In the genomic region with DNA sequence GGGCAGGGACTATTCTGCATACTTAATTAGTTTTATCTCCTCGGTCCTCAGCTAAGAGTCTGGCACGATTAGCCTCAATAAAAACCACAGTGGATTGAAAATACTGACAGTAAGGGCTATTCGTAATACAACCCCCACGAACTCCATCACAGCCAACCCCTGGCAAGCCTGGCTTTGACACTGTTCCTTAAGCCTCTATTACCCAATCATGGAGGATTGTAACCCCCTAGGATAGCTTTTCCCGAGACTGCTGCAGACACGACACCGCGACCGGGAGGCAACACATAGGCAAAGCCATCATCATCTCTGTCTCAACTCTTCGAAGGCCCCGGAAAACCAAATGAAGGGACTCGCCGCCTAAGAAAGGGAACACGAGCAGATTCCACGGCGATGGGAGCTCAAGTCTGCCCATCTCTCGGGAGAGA, we compare ENCODE assay signal across 8 mouse cellular contexts. TPM values are rescaled to one million over a fixed set of nuclear protein-coding genes. Genes with fewer than 3 reads are reported as not detected.
A peak's percentile ranks its signal among the peaks of the same experiment; 100 is the strongest.
DNase-seq lines count a peak whose midpoint lies in the region; ATAC-seq and TF ChIP-seq lines count a peak whose summit lies in the region.

No protein-coding gene starts in this region.

- H3K27me3 ChIP-seq in lung, embryonic 14.5 days (ENCODE audit: insufficient read depth, low read length) = no peaks in the 10 kb centered on the region
- H3K27me3 ChIP-seq in hindbrain, embryonic 13.5 days = 0 out of 2 replicates have a peak, but pooled peaks cover 3% of the 10 kb centered on the region

- H3K4me3 ChIP-seq in lung, embryonic 14.5 days (ENCODE audit: low read depth, low read length) = peak overlapping the region; percentile 95
- H3K4me3 ChIP-seq in hindbrain, embryonic 13.5 days = peak overlapping the region; percentile 95

- H3K9ac ChIP-seq in lung, embryonic 14.5 days = peak overlapping the region; percentile 94
- H3K9ac ChIP-seq in hindbrain, embryonic 13.5 days = peak overlapping the region; percentile 93

- no peak for TF ChIP-seq CTCF in lung, embryonic 14.5 days (IDR thresholded peaks at IDR 0.05; ENCODE audit: low read depth)

- peaks cover 9% of the 10 kb centered on the region; the same call in 1 of the 2 replicates for H3K4me1 ChIP-seq in lung, embryonic 14.5 days (ENCODE audit: insufficient read depth)
- H3K4me1 ChIP-seq in hindbrain, embryonic 13.5 days (replicated peaks) = peaks cover 23% of the 10 kb centered on the region

- H3K4me2 ChIP-seq in lung, embryonic 14.5 days = peak overlapping the region; percentile 87
- peak overlapping the region; percentile 83 for H3K4me2 ChIP-seq in hindbrain, embryonic 13.5 days

- peak overlapping the region; percentile 96 for H3K27ac ChIP-seq in lung, embryonic 14.5 days (ENCODE audit: low read depth)
- H3K27ac ChIP-seq in hindbrain, embryonic 13.5 days = peak overlapping the region; percentile 96

- peaks cover 27% of the 10 kb centered on the region for H3K36me3 ChIP-seq in lung, embryonic 14.5 days (ENCODE audit: insufficient read depth)
- peaks cover 17% of the 10 kb centered on the region for H3K36me3 ChIP-seq in hindbrain, embryonic 13.5 days

- ATAC-seq in lung, embryonic 14.5 days (ENCODE audit: insufficient read depth) = no peak
- ATAC-seq in hindbrain, embryonic 13.5 days (ENCODE audit: low FRiP score) = no peak
- no peak for ATAC-seq in CD4-positive, CD25-positive, alpha-beta regulatory T cell, adult 4 months

- under 1% methylated on average over 17 of the region's 17 CpGs for WGBS in lung, embryonic 14.5 days
- under 1% methylated on average over 17 of the region's 17 CpGs for WGBS in hindbrain, embryonic 13.5 days

- no peak for DNase-seq in lung, embryonic 14.5 days
- no peak for DNase-seq in lung, postnatal 14 days
- DNase-seq in c-Kit-positive CD71-positive TER-119-negative erythroid progenitor cells, embryonic 14.5 days (ENCODE audit: low read depth) = peak; percentile 50
- peak; percentile 51 for DNase-seq in mesoderm, embryonic 11.5 days (ENCODE audit: low read depth, low spot score)
- no peak for DNase-seq in thymus, adult 18-20 months
- DNase-seq in kidney, postnatal 10 days = no peak

- no peaks in the 10 kb centered on the region for H3K9me3 ChIP-seq in lung, embryonic 14.5 days (ENCODE audit: low read depth, low read length)
- no peaks in the 10 kb centered on the region for H3K9me3 ChIP-seq in hindbrain, embryonic 13.5 days

RNA-seq across cellular contexts. Expression of gene Ddx50, which starts 0.6 kb away (rescaled TPM):
- 133 and 135 TPM in 2 replicates for polyA plus RNA-seq in lung, embryonic 14.5 days (2014; fragmentation: Nextera tagmentation; extraction: Ambion mirVana)
- polyA plus RNA-seq in hindbrain, embryonic 13.5 days (2015; fragmentation: Nextera tagmentation; extraction: Ambion mirVana) = 92.3 and 93.7 TPM in 2 replicates
- polyA plus RNA-seq in CD4-positive, CD25-positive, alpha-beta regulatory T cell, adult 4 months (2017; shearing (Covaris generic)) = 100 to 1,000 TPM in 1 of 2 experiments, 10 to 100 TPM in 1; 96.5 to 101 TPM

RNA-seq across cellular contexts. Expression of gene Ddx21, which starts 48.3 kb away (rescaled TPM):
- polyA plus RNA-seq in lung, embryonic 14.5 days (2014; fragmentation: Nextera tagmentation; extraction: Ambion mirVana) = 34.4 and 35.4 TPM in 2 replicates
- 17.1 and 17.7 TPM in 2 replicates for polyA plus RNA-seq in hindbrain, embryonic 13.5 days (2015; fragmentation: Nextera tagmentation; extraction: Ambion mirVana)
- 10 to 100 TPM; 56.3 to 58.8 TPM for polyA plus RNA-seq in CD4-positive, CD25-positive, alpha-beta regulatory T cell, adult 4 months (2017; shearing (Covaris generic))

Comparison
In these comparisons a context has a peak if more than half of its experiments do, and no peak if none do; other contexts are left out.
1. DNase-seq: peak in c-Kit-positive CD71-positive TER-119-negative erythroid progenitor cells, embryonic 14.5 days (single experiment) and mesoderm, embryonic 11.5 days (single experiment); none in lung, embryonic 14.5 days (single experiment), lung, postnatal 14 days (single experiment), thymus, adult 18-20 months (0 of 2) and kidney, postnatal 10 days (single experiment).